Mouse (Mus musculus) c-Kit-positive CD71-positive TER-119-negative erythroid progenitor cells, embryonic 14.5 days (primary cell): ENCODE measurements at regions not wholly inside any gene's neighbourhood (a gene's known extent, or its start where the extent isn't known, plus 50 kb on each side); places are given as distances from the start of the nearest gene placed in this dataset.

Experiments used
- DNase-seq: peaks from one replicate; pipeline ENCODE4 v3.0.0-alpha.2; 2013; ENCODE audit warnings: low read depth

GRCm38 (mm10) chr14:33864796-33865195, 58.6 kb upstream of the Gdf10 start:
- no peak for DNase-seq

DNA sequence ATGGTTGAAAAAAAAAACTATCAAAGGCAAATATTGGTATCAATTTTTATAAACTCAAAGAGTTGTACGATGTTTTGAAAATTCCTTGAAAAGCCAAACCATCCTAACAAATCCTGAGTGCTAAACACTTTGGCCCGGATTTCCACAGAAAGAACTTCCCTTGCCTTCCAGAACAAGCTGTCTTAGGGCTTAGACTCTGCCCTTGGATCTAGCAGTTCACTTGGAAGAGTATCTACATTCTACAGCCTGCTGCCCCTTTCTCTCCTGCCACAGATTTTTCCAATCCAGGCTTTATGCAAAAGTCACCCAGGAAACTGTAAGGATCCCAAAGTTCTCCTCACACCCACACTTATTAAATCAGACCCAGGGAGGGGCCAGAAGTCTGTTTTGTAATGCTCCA, 57.6 kb upstream of the Gdf10 start:
- no peak for DNase-seq

GRCm38 (mm10) chr14:33867674-33868073, 55.7 kb upstream of the Gdf10 start:
- DNase-seq: no peak
